Mouse (Mus musculus) heart, embryonic 13.5 days (tissue): ENCODE measurements at regions not wholly inside any gene's neighbourhood (a gene's known extent, or its start where the extent isn't known, plus 50 kb on each side); places are given as distances from the start of the nearest gene placed in this dataset.
"Not testable (repeated sequence)": the region's sequence is repeated elsewhere in the genome, so short reads cannot be mapped to it uniquely, and the experiment has no call there.

ENCODE experiments used
- ATAC-seq: fragments of 200-750 bp; cut with Nextera tagmentation; 2 replicates; pipeline ENCODE4 v1.8.0; 2017; ENCODE audit warnings: moderate TSS enrichment; ENCODE audit not compliant: insufficient number of reproducible peaks, low FRiP score, low TSS enrichment; ENCODE audit errors: extremely low read depth
- H3K27ac ChIP-seq: fragments of 300-500 bp; sonication (generic); replicated peaks from 2 replicates; pipeline ENCODE4 v1.5.1; 2015; ENCODE audit warnings: moderate library complexity, mild to moderate bottlenecking, inconsistent platforms
- H3K27me3 ChIP-seq: fragments of 300-500 bp; sonication (generic); replicated peaks from 2 replicates; pipeline ENCODE4 v1.6.1; 2015; ENCODE audit warnings: mild to moderate bottlenecking, inconsistent platforms
- H3K36me3 ChIP-seq: fragments of 300-500 bp; sonication (generic); 2 replicates; pipeline ENCODE4 v1.6.1; 2015; ENCODE audit warnings: mild to moderate bottlenecking, inconsistent platforms
- H3K4me1 ChIP-seq: fragments of 300-500 bp; sonication (generic); 2 replicates; pipeline ENCODE4 v1.6.1; 2015; ENCODE audit warnings: inconsistent platforms
- H3K4me2 ChIP-seq: fragments of 300-500 bp; sonication (generic); 2 replicates; pipeline ENCODE4 v1.6.1; 2015; ENCODE audit warnings: inconsistent platforms, mild to moderate bottlenecking, moderate library complexity
- H3K4me3 ChIP-seq: fragments of 300-500 bp; sonication (generic); 2 replicates; pipeline ENCODE4 v1.5.1; 2015; ENCODE audit warnings: moderate library complexity, mild to moderate bottlenecking, inconsistent platforms
- H3K9ac ChIP-seq: fragments of 300-500 bp; sonication (generic); 2 replicates; pipeline ENCODE4 v1.6.1; 2015; ENCODE audit warnings: inconsistent platforms, mild to moderate bottlenecking, moderate library complexity
- H3K9me3 ChIP-seq: fragments of 300-500 bp; sonication (generic); 2 replicates; pipeline ENCODE4 v1.6.1; 2016; ENCODE audit warnings: inconsistent platforms
- WGBS: fragments of 180-500 bp; shearing (Covaris S2); methylation state at CpG from one replicate; pipeline ENCODE4 v1.1.7; 2015; ENCODE audit warnings: mixed read lengths; 5-methylcytosine and 5-hydroxymethylcytosine counted together

- no peak for ATAC-seq
Observed at GRCm38 (mm10) chr17:48672749-48673148, 218.0 kb downstream of the Unc5cl start.

GRCm38 (mm10) chr17:48678216-48678832, 223.6 kb downstream of the Unc5cl start:
- no peak for ATAC-seq
- Histone ChIP-seq H3K9me3 (no peaks in the 10 kb centered on the region; the same call in 1 of the 2 replicates), H3K4me1 (no peaks in the 10 kb centered on the region), H3K9ac (no peak overlapping the region), H3K36me3 (no peaks in the 10 kb centered on the region), H3K4me2 (peak overlapping the region; percentile 18; the same call in 1 of the 2 replicates), H3K27ac (no peak overlapping the region), H3K4me3 (no peak overlapping the region), H3K27me3 (no peaks in the 10 kb centered on the region)
- 52% methylated on average over 12 of the region's 12 CpGs for WGBS

More at GRCm38 (mm10) chr17:48672749-48673148, 218.0 kb downstream of the Unc5cl start:
- Histone ChIP-seq H3K4me3 (no peak overlapping the region), H3K27ac (no peak overlapping the region), H3K4me2 (no peak overlapping the region), H3K9ac (no peak overlapping the region), H3K36me3 (no peaks in the 10 kb centered on the region), H3K27me3 (no peaks in the 10 kb centered on the region), H3K9me3 (peaks cover 6% of the 10 kb centered on the region; the same call in 1 of the 2 replicates), H3K4me1 (no peaks in the 10 kb centered on the region)
- 70% methylated on average over 3 of the region's 3 CpGs for WGBS

- H3K4me1 ChIP-seq, result no peaks in the 10 kb centered on the region
- H3K9me3 ChIP-seq, result no peaks in the 10 kb centered on the region; the same call in 1 of the 2 replicates
- no peak for ATAC-seq
- no peak overlapping the region for H3K4me3 ChIP-seq
- no peak overlapping the region for H3K9ac ChIP-seq
- H3K36me3 ChIP-seq, result no peaks in the 10 kb centered on the region
- H3K4me2 ChIP-seq, result no peak overlapping the region
- no peak overlapping the region for H3K27ac ChIP-seq
- no peaks in the 10 kb centered on the region for H3K27me3 ChIP-seq
- 77% methylated on average over 10 of the region's 10 CpGs for WGBS
Observed at GRCm38 (mm10) chr17:48680331-48680730, 225.6 kb downstream of the Unc5cl start.

- Histone ChIP-seq H3K4me2 (no peak overlapping the region), H3K9me3 (no peaks in the 10 kb centered on the region), H3K4me1 (no peaks in the 10 kb centered on the region), H3K9ac (no peak overlapping the region), H3K27ac (no peak overlapping the region), H3K36me3 (no peaks in the 10 kb centered on the region), H3K4me3 (no peak overlapping the region), H3K27me3 (no peaks in the 10 kb centered on the region; the same call in 1 of the 2 replicates)
- ATAC-seq, result no peak
- WGBS, result 52% methylated on average over 2 of the region's 2 CpGs
Observed at GRCm38 (mm10) chr17:48688944-48689343, 234.2 kb downstream of the Unc5cl start.

GRCm38 (mm10) chr17:48698456-48698855, 233.7 kb upstream of the Lrfn2 start:
- Histone ChIP-seq H3K27me3 (peaks cover 19% of the 10 kb centered on the region), H3K36me3 (no peaks in the 10 kb centered on the region), H3K9me3 (no peaks in the 10 kb centered on the region), H3K4me1 (no peaks in the 10 kb centered on the region), H3K27ac (no peak overlapping the region), H3K4me3 (no peak overlapping the region), H3K4me2 (no peak overlapping the region), H3K9ac (no peak overlapping the region)
- 62% methylated on average over 5 of the region's 5 CpGs for WGBS
- ATAC-seq, result no peak

- whole genome bisulfite sequencing, result 25% methylated on average over 10 of the region's 10 CpGs
- peaks cover 19% of the 10 kb centered on the region for H3K27me3 ChIP-seq
- H3K27ac ChIP-seq, result no peak overlapping the region
- H3K4me3 ChIP-seq, result no peak overlapping the region
- no peak overlapping the region for H3K4me2 ChIP-seq
- H3K9ac ChIP-seq, result no peak overlapping the region
- H3K36me3 ChIP-seq, result no peaks in the 10 kb centered on the region
- H3K9me3 ChIP-seq, result no peaks in the 10 kb centered on the region
- no peaks in the 10 kb centered on the region for H3K4me1 ChIP-seq
- ATAC-seq, result no peak
Observed at GRCm38 (mm10) chr17:48700591-48700990, 231.6 kb upstream of the Lrfn2 start.

GRCm38 (mm10) chr17:48720506-48720905, 211.7 kb upstream of the Lrfn2 start:
- Histone ChIP-seq H3K9me3 (0 out of 2 replicates have a peak, but pooled peaks cover 4% of the 10 kb centered on the region), H3K9ac (no peak overlapping the region), H3K4me3 (no peak overlapping the region), H3K4me1 (no peaks in the 10 kb centered on the region), H3K36me3 (no peaks in the 10 kb centered on the region), H3K27ac (no peak overlapping the region), H3K27me3 (peaks cover 24% of the 10 kb centered on the region), H3K4me2 (no peak overlapping the region)
- ATAC-seq, result no peak
- 65% methylated on average over 4 of the region's 4 CpGs for WGBS

GRCm38 (mm10) chr17:48723286-48723685, 208.9 kb upstream of the Lrfn2 start:
- Histone ChIP-seq H3K4me3 (no peak overlapping the region), H3K9me3 (no peaks in the 10 kb centered on the region), H3K4me2 (no peak overlapping the region), H3K9ac (no peak overlapping the region), H3K4me1 (peaks cover 12% of the 10 kb centered on the region), H3K36me3 (no peaks in the 10 kb centered on the region), H3K27me3 (peaks cover 32% of the 10 kb centered on the region), H3K27ac (no peak overlapping the region)
- ATAC-seq, result no peak
- 63% methylated on average over 10 of the region's 10 CpGs for WGBS

- H3K9ac ChIP-seq, result no peak overlapping the region
- no peak overlapping the region for H3K4me3 ChIP-seq
- WGBS, result 78% methylated on average over 11 of the region's 11 CpGs
- ATAC-seq, result no peak
- H3K36me3 ChIP-seq, result no peaks in the 10 kb centered on the region
- H3K27ac ChIP-seq, result no peak overlapping the region
- H3K4me1 ChIP-seq, result peaks cover 12% of the 10 kb centered on the region
- no peak overlapping the region for H3K4me2 ChIP-seq
- H3K9me3 ChIP-seq, result no peaks in the 10 kb centered on the region
- H3K27me3 ChIP-seq, result peaks cover 45% of the 10 kb centered on the region
Observed at GRCm38 (mm10) chr17:48724513-48725112, 207.6 kb upstream of the Lrfn2 start.

GRCm38 (mm10) chr17:48726460-48726859, 205.7 kb upstream of the Lrfn2 start:
- Histone ChIP-seq H3K27me3 (peaks cover 39% of the 10 kb centered on the region), H3K4me2 (no peak overlapping the region), H3K9me3 (no peaks in the 10 kb centered on the region), H3K9ac (no peak overlapping the region), H3K4me3 (no peak overlapping the region), H3K27ac (no peak overlapping the region), H3K4me1 (peaks cover 12% of the 10 kb centered on the region), H3K36me3 (no peaks in the 10 kb centered on the region)
- no peak for ATAC-seq
- 5% methylated on average over 3 of the region's 3 CpGs for WGBS

GRCm38 (mm10) chr17:48733801-48734200, 198.4 kb upstream of the Lrfn2 start:
- H3K4me2 ChIP-seq, result no peak overlapping the region
- H3K27me3 ChIP-seq, result peaks cover 7% of the 10 kb centered on the region
- H3K4me1 ChIP-seq, result no peaks in the 10 kb centered on the region
- H3K4me3 ChIP-seq, result no peak overlapping the region
- H3K9me3 ChIP-seq, result no peaks in the 10 kb centered on the region
- no peak for ATAC-seq
- no peak overlapping the region for H3K27ac ChIP-seq
- H3K9ac ChIP-seq, result no peak overlapping the region
- 75% methylated on average over 9 of the region's 9 CpGs for WGBS
- no peaks in the 10 kb centered on the region for H3K36me3 ChIP-seq

- H3K9me3 ChIP-seq, H3K27ac ChIP-seq, H3K4me1 ChIP-seq, H3K36me3 ChIP-seq, ATAC-seq, H3K27me3 ChIP-seq, H3K9ac ChIP-seq, H3K4me3 ChIP-seq, H3K4me2 ChIP-seq: not testable (repeated sequence)
- WGBS, result 78% methylated on average over 2 of the region's 2 CpGs
Observed at GRCm38 (mm10) chr17:48737181-48737580, 195.0 kb upstream of the Lrfn2 start.
